Mouse (Mus musculus) kidney, embryonic 16.5 days (tissue): ENCODE measurements around the gene Trub1. TPM values are rescaled to one million over a fixed set of nuclear protein-coding genes. Genes with fewer than 3 reads are reported as not detected.

Source experiments
- ATAC-seq: fragments of 200-750 bp; cut with Nextera tagmentation; 2 replicates; pipeline ENCODE4 v1.8.0; 2017; ENCODE audit warnings: moderate TSS enrichment; ENCODE audit not compliant: low FRiP score, low TSS enrichment
- H3K27ac ChIP-seq: fragments of 300-500 bp; sonication (generic); 2 replicates; pipeline ENCODE4 v1.5.1; 2014; ENCODE audit warnings: low read length
- H3K27me3 ChIP-seq: fragments of 300-500 bp; sonication (generic); 2 replicates; pipeline ENCODE4 v1.6.1; 2014; ENCODE audit warnings: low read length, control low read depth, mixed read lengths; ENCODE audit not compliant: insufficient read depth
- H3K36me3 ChIP-seq: fragments of 300-500 bp; sonication (generic); 2 replicates; pipeline ENCODE4 v1.6.1; 2014; ENCODE audit warnings: low read length, control low read depth, mixed read lengths; ENCODE audit not compliant: insufficient read depth
- H3K4me1 ChIP-seq: fragments of 300-500 bp; sonication (generic); 2 replicates; pipeline ENCODE4 v1.6.1; 2014; ENCODE audit warnings: low read length, control low read depth, mixed read lengths; ENCODE audit not compliant: insufficient read depth
- H3K4me2 ChIP-seq: fragments of 300-500 bp; sonication (generic); replicated peaks from 2 replicates; pipeline ENCODE4 v1.6.1; 2014; ENCODE audit warnings: low read depth, low read length
- H3K4me3 ChIP-seq: fragments of 300-500 bp; sonication (generic); 2 replicates; pipeline ENCODE4 v1.5.1; 2014; ENCODE audit warnings: mild to moderate bottlenecking, low read length
- H3K9ac ChIP-seq: fragments of 300-500 bp; sonication (generic); replicated peaks from 2 replicates; pipeline ENCODE4 v1.6.1; 2014; ENCODE audit warnings: low read length
- H3K9me3 ChIP-seq: fragments of 300-500 bp; sonication (generic); 2 replicates; pipeline ENCODE4 v1.6.1; 2016; ENCODE audit warnings: low read length, control low read depth
- WGBS: fragments of 180-500 bp; shearing (Covaris S2); extraction: QIAGEN DNeasy Blood & Tissue Kit; methylation state at CpG from one replicate; pipeline ENCODE4 v1.1.7; 2014; 5-methylcytosine and 5-hydroxymethylcytosine counted together
- polyA plus RNA-seq: library from polyadenylated mRNA; unstranded; fragments of >200 nt; fragmentation: Nextera tagmentation; extraction: Ambion mirVana; gene quantifications from 2 replicates; pipeline ENCODE4 v1.2.1, GENCODE M21; 2015

Trub1 gene
- polyA plus RNA-seq, 1 experiment from 2014 or later = 25.8 TPM

GRCm38 (mm10) chr19:57436586-57437021 is 16.1 kb upstream of the Trub1 start:
- peak; percentile 80 for ATAC-seq
- 54% methylated on average over 10 of the region's 10 CpGs for WGBS

GRCm38 (mm10) chr19:57437042-57437441 is 15.7 kb upstream of the Trub1 start:
- Histone ChIP-seq H3K4me1 (peaks cover 26% of the 10 kb centered on the region), H3K9me3 (no peaks in the 10 kb centered on the region), H3K36me3 (no peaks in the 10 kb centered on the region), H3K9ac (no peak overlapping the region), H3K27me3 (peaks cover 3% of the 10 kb centered on the region; the same call in 1 of the 2 replicates), H3K4me2 (no peak overlapping the region), H3K27ac (0 out of 2 replicates have a peak overlapping the region, but pooled peaks have one; percentile 2), H3K4me3 (no peak overlapping the region)
- 52% methylated on average over 7 of the region's 7 CpGs for WGBS
- ATAC-seq = peak; percentile 21; the same call in 1 of the 2 replicates

More at GRCm38 (mm10) chr19:57436586-57437021, 16.1 kb upstream of the Trub1 start:
- peak overlapping the region; percentile 73 for H3K27ac ChIP-seq
- no peak overlapping the region for H3K9ac ChIP-seq
- H3K27me3 ChIP-seq = peaks cover 3% of the 10 kb centered on the region; the same call in 1 of the 2 replicates
- H3K4me3 ChIP-seq = no peak overlapping the region
- no peaks in the 10 kb centered on the region for H3K36me3 ChIP-seq
- H3K9me3 ChIP-seq = no peaks in the 10 kb centered on the region
- H3K4me2 ChIP-seq = no peak overlapping the region
- H3K4me1 ChIP-seq = peaks cover 23% of the 10 kb centered on the region

GRCm38 (mm10) chr19:57439296-57439695 is 13.4 kb upstream of the Trub1 start:
- ATAC-seq = no peak
- Histone ChIP-seq H3K27ac (no peak overlapping the region), H3K4me2 (no peak overlapping the region), H3K4me3 (no peak overlapping the region), H3K4me1 (peaks cover 23% of the 10 kb centered on the region), H3K9ac (no peak overlapping the region), H3K9me3 (no peaks in the 10 kb centered on the region), H3K27me3 (no peaks in the 10 kb centered on the region), H3K36me3 (no peaks in the 10 kb centered on the region)
- WGBS = 97% methylated on average over 5 of the region's 5 CpGs

- H3K36me3 ChIP-seq = no peaks in the 10 kb centered on the region
- peak overlapping the region; percentile 24 for H3K4me2 ChIP-seq
- no peak overlapping the region for H3K4me3 ChIP-seq
- H3K9ac ChIP-seq = no peak overlapping the region
- no peaks in the 10 kb centered on the region for H3K9me3 ChIP-seq
- H3K27ac ChIP-seq = peak overlapping the region; percentile 46
- no peaks in the 10 kb centered on the region for H3K27me3 ChIP-seq
- 10% methylated on average over 7 of the region's 7 CpGs for WGBS
- ATAC-seq = peak; percentile 53; the same call in 1 of the 2 replicates
- peaks cover 14% of the 10 kb centered on the region; the same call in 1 of the 2 replicates for H3K4me1 ChIP-seq
Observed at GRCm38 (mm10) chr19:57441501-57441900, 11.2 kb upstream of the Trub1 start.

- 58% methylated on average over 8 of the region's 8 CpGs for WGBS
- no peak overlapping the region for H3K4me2 ChIP-seq
- peaks cover 14% of the 10 kb centered on the region; the same call in 1 of the 2 replicates for H3K4me1 ChIP-seq
- H3K36me3 ChIP-seq = no peaks in the 10 kb centered on the region
- no peak overlapping the region for H3K4me3 ChIP-seq
- no peak overlapping the region for H3K9ac ChIP-seq
- H3K27ac ChIP-seq = no peak overlapping the region
- no peaks in the 10 kb centered on the region for H3K27me3 ChIP-seq
- 0 out of 2 replicates have a peak, but pooled peaks have one; percentile 19 for ATAC-seq
- H3K9me3 ChIP-seq = no peaks in the 10 kb centered on the region
Observed at GRCm38 (mm10) chr19:57442936-57443657, 9.6 kb upstream of the Trub1 start.

GRCm38 (mm10) chr19:57445049-57445448 is 7.7 kb upstream of the Trub1 start:
- Histone ChIP-seq H3K9ac (no peak overlapping the region), H3K4me2 (no peak overlapping the region), H3K36me3 (no peaks in the 10 kb centered on the region), H3K4me1 (peaks cover 14% of the 10 kb centered on the region; the same call in 1 of the 2 replicates), H3K27me3 (no peaks in the 10 kb centered on the region), H3K27ac (no peak overlapping the region), H3K9me3 (no peaks in the 10 kb centered on the region), H3K4me3 (no peak overlapping the region)
- WGBS = 66% methylated on average over 5 of the region's 5 CpGs
- no peak for ATAC-seq

- no peaks in the 10 kb centered on the region for H3K27me3 ChIP-seq
Observed at GRCm38 (mm10) chr19:57450849-57451248, 1.9 kb upstream of the Trub1 start.

GRCm38 (mm10) chr19:57451762-57452161 is 950 bp upstream of the Trub1 start:
- Histone ChIP-seq H3K36me3 (0 out of 2 replicates have a peak, but pooled peaks cover 3% of the 10 kb centered on the region), H3K4me2 (no peak overlapping the region), H3K9me3 (no peaks in the 10 kb centered on the region), H3K27ac (no peak overlapping the region), H3K4me3 (no peak overlapping the region), H3K4me1 (peaks cover 12% of the 10 kb centered on the region), H3K27me3 (no peaks in the 10 kb centered on the region), H3K9ac (no peak overlapping the region)
- ATAC-seq = no peak
- 92% methylated on average over 4 of the region's 4 CpGs for WGBS

More at GRCm38 (mm10) chr19:57450849-57451248, 1.9 kb upstream of the Trub1 start:
- Histone ChIP-seq H3K27ac (no peak overlapping the region), H3K4me1 (peaks cover 12% of the 10 kb centered on the region), H3K9ac (no peak overlapping the region), H3K36me3 (no peaks in the 10 kb centered on the region), H3K4me2 (no peak overlapping the region), H3K4me3 (no peak overlapping the region), H3K9me3 (no peaks in the 10 kb centered on the region)
- WGBS = 63% methylated on average over 1 of the region's 1 CpGs
- no peak for ATAC-seq

GRCm38 (mm10) chr19:57453218-57453600 is 497 bp downstream of the Trub1 start:
- WGBS = 3% methylated on average over 6 of the region's 6 CpGs
- Histone ChIP-seq H3K4me3 (peak overlapping the region; percentile 79), H3K4me1 (peaks cover 12% of the 10 kb centered on the region), H3K9me3 (no peaks in the 10 kb centered on the region; the same call in 1 of the 2 replicates), H3K27me3 (no peaks in the 10 kb centered on the region), H3K9ac (peak overlapping the region; percentile 84), H3K4me2 (peak overlapping the region; percentile 68), H3K27ac (peak overlapping the region; percentile 58), H3K36me3 (peaks cover 6% of the 10 kb centered on the region; the same call in 1 of the 2 replicates)
- ATAC-seq = peak; percentile 24; the same call in 1 of the 2 replicates
